Mouse (Mus musculus): ENCODE measurements around the gene P2rx2. TPM values are rescaled to one million over a fixed set of nuclear protein-coding genes. Genes with fewer than 3 reads are reported as not detected.

P2rx2 gene
- polyA plus RNA-seq, 1 experiment from 2014 or later = 0.92 TPM

GRCm38 (mm10) chr5:110296637-110297036 is 46.4 kb downstream of the P2rx2 start:
- no peak for DNase-seq (ENCODE audit: low spot score, missing footprints)
- 89% methylated on average over 1 of the region's 1 CpGs for WGBS
- Histone ChIP-seq H3K4me2 (no peak overlapping the region), H3K4me1 (ENCODE audit: control insufficient read depth, insufficient read depth, low read length) (no peaks in the 10 kb centered on the region), H3K9ac (ENCODE audit: low read length) (no peak overlapping the region), H3K27ac (ENCODE audit: low read depth, low read length) (no peak overlapping the region), H3K27me3 (ENCODE audit: control insufficient read depth, insufficient read depth, low read length) (no peaks in the 10 kb centered on the region), H3K4me3 (ENCODE audit: low read depth, low read length) (no peak overlapping the region), H3K9me3 (ENCODE audit: control insufficient read depth, low read length) (no peaks in the 10 kb centered on the region), H3K36me3 (ENCODE audit: control insufficient read depth, insufficient read depth, low read length) (peaks cover 26% of the 10 kb centered on the region)
- ATAC-seq (ENCODE audit: low FRiP score) = no peak

- ATAC-seq (ENCODE audit: low FRiP score) = no peak
Measured at GRCm38 (mm10) chr5:110291649-110292048, 51.4 kb downstream of the P2rx2 start.

More at GRCm38 (mm10) chr5:110291649-110292048, 51.4 kb downstream of the P2rx2 start:
- DNase-seq (ENCODE audit: low spot score, missing footprints) = no peak
- Histone ChIP-seq H3K27me3 (ENCODE audit: control insufficient read depth, insufficient read depth, low read length) (no peaks in the 10 kb centered on the region), H3K4me2 (no peak overlapping the region), H3K27ac (ENCODE audit: low read depth, low read length) (no peak overlapping the region), H3K36me3 (ENCODE audit: control insufficient read depth, insufficient read depth, low read length) (peaks cover 16% of the 10 kb centered on the region; the same call in 1 of the 2 replicates), H3K9ac (ENCODE audit: low read length) (no peak overlapping the region), H3K4me1 (ENCODE audit: control insufficient read depth, insufficient read depth, low read length) (peaks cover under 1% of the 10 kb centered on the region; the same call in 1 of the 2 replicates), H3K9me3 (ENCODE audit: control insufficient read depth, low read length) (no peaks in the 10 kb centered on the region), H3K4me3 (ENCODE audit: low read depth, low read length) (no peak overlapping the region)
- whole genome bisulfite sequencing = 91% methylated on average over 1 of the region's 1 CpGs

Other genes with a start within 250 kb of the P2rx2 start
- 0.46 and 0.74 TPM in 2 replicates for gene Gm35315, start 248.8 kb downstream of the P2rx2 start, polyA plus RNA-seq (2014; fragmentation: Nextera tagmentation; extraction: Ambion mirVana)
- 0.28 and 0.41 TPM in 2 replicates for gene Plcxd1, start 243.2 kb downstream of the P2rx2 start, polyA plus RNA-seq (2014; fragmentation: Nextera tagmentation; extraction: Ambion mirVana)
- 23.9 and 24.7 TPM in 2 replicates for gene Gtpbp6, start 235.0 kb downstream of the P2rx2 start, polyA plus RNA-seq (2014; fragmentation: Nextera tagmentation; extraction: Ambion mirVana)
- gene Zfp605, start 233.1 kb downstream of the P2rx2 start, polyA plus RNA-seq (2014; fragmentation: Nextera tagmentation; extraction: Ambion mirVana) = 5.8 and 6.4 TPM in 2 replicates
- gene Chfr, start 207.4 kb downstream of the P2rx2 start, polyA plus RNA-seq (2014; fragmentation: Nextera tagmentation; extraction: Ambion mirVana) = 74.2 and 84.5 TPM in 2 replicates
- gene Golga3, start 166.5 kb downstream of the P2rx2 start, polyA plus RNA-seq (2014; fragmentation: Nextera tagmentation; extraction: Ambion mirVana) = 17.9 and 19.7 TPM in 2 replicates
- 37.5 and 43.7 TPM in 2 replicates for gene Ankle2, start 112.2 kb downstream of the P2rx2 start, polyA plus RNA-seq (2014; fragmentation: Nextera tagmentation; extraction: Ambion mirVana)
- 90.4 and 97.6 TPM in 2 replicates for gene Pgam5, start 73.3 kb downstream of the P2rx2 start, polyA plus RNA-seq (2014; fragmentation: Nextera tagmentation; extraction: Ambion mirVana)
- 11.5 and 13.3 TPM in 2 replicates for gene Pxmp2, start 57.0 kb downstream of the P2rx2 start, polyA plus RNA-seq (2014; fragmentation: Nextera tagmentation; extraction: Ambion mirVana)
- gene Pole, start 56.9 kb downstream of the P2rx2 start, polyA plus RNA-seq (2014; fragmentation: Nextera tagmentation; extraction: Ambion mirVana) = 39.4 and 39.6 TPM in 2 replicates
- not detected in 2 replicates for gene Lrcol1, start 1.5 kb upstream of the P2rx2 start, polyA plus RNA-seq (2014; fragmentation: Nextera tagmentation; extraction: Ambion mirVana)
- gene Fbrsl1, start 105.3 kb upstream of the P2rx2 start, polyA plus RNA-seq (2014; fragmentation: Nextera tagmentation; extraction: Ambion mirVana) = 11.3 and 14.9 TPM in 2 replicates
- gene Galnt9, start 201.1 kb upstream of the P2rx2 start, polyA plus RNA-seq (2014; fragmentation: Nextera tagmentation; extraction: Ambion mirVana) = 5.0 and 5.8 TPM in 2 replicates

Data from midbrain, embryonic 11.5 days (tissue).